Mouse (Mus musculus) thymus, adult 2 months (tissue): ENCODE results near the gene Ap1g1.

Source experiments
- CTCF ChIP-seq: fragments of 200-500 bp; IDR thresholded peaks from 2 replicates; pipeline ENCODE4 v1.5.1; 2012; ENCODE audit warnings: mild to moderate bottlenecking, control low read depth, low read length, moderate library complexity, borderline replicate concordance; ENCODE audit not compliant: control insufficient read depth, poor library complexity, insufficient read depth; ENCODE audit errors: extremely low read depth
- POLR2A ChIP-seq: fragments of 200-500 bp; IDR thresholded peaks from 2 replicates; pipeline ENCODE4 v1.6.1; 2012; ENCODE audit warnings: mild to moderate bottlenecking, low read length, control low read depth, moderate library complexity; ENCODE audit not compliant: control insufficient read depth, poor library complexity, insufficient read depth; ENCODE audit errors: extremely low read depth

DNA sequence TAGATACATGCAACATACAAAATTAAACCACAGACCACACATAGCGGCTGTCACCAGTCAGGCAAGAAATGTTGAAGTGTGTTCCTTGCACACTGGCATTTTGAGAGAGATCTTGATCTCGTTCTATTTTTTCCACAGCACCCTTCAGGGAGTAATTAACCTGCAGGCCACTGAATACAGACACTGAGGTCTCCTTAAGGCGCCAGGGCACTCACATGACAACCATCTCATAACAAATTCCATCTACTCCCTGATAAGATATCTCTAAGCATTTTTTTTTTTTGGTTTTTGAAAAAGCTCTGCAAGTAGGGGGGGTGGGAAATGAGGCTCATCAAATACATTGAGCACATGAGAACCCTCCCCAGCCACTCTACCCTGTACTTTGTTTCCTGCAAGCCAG, 21.5 kb upstream of the Ap1g1 start:
- TF ChIP-seq POLR2A (no peak), CTCF (no peak)
